Mouse (Mus musculus) testis, adult 2 months (tissue): ENCODE measurements at regions not wholly inside any gene's neighbourhood (a gene's known extent, or its start where the extent isn't known, plus 50 kb on each side); places are given as distances from the start of the nearest gene placed in this dataset.

Experiments
- H3K27ac ChIP-seq: fragments of 200-500 bp; 2 replicates; pipeline ENCODE4 v1.5.1; 2012; ENCODE audit warnings: low read depth, low read length; ENCODE audit not compliant: control insufficient read depth, insufficient read depth
- H3K27me3 ChIP-seq: fragments of 200-500 bp; 2 replicates; pipeline ENCODE4 v1.6.1; 2012; ENCODE audit warnings: mild to moderate bottlenecking, low read length, moderate library complexity; ENCODE audit not compliant: control insufficient read depth, insufficient read depth
- H3K36me3 ChIP-seq: fragments of 200-500 bp; 2 replicates; pipeline ENCODE4 v1.6.1; 2012; ENCODE audit warnings: mild to moderate bottlenecking, low read length; ENCODE audit not compliant: control insufficient read depth, insufficient read depth
- H3K4me1 ChIP-seq: fragments of 200-500 bp; 2 replicates; pipeline ENCODE4 v1.6.1; 2012; ENCODE audit warnings: low read length; ENCODE audit not compliant: control insufficient read depth, insufficient read depth
- H3K4me3 ChIP-seq: fragments of 200-500 bp; 2 replicates; pipeline ENCODE4 v1.5.1; 2012; ENCODE audit warnings: low read depth, mild to moderate bottlenecking, low read length, moderate library complexity, mixed read lengths; ENCODE audit not compliant: control insufficient read depth
- CTCF ChIP-seq: fragments of 200-500 bp; IDR thresholded peaks from 2 replicates; pipeline ENCODE4 v1.5.1; 2012; ENCODE audit warnings: low read depth, mild to moderate bottlenecking, inconsistent platforms, low read length, moderate library complexity; ENCODE audit not compliant: control insufficient read depth, insufficient read depth, insufficient replicate concordance
- POLR2A ChIP-seq: fragments of 200-500 bp; IDR thresholded peaks from 2 replicates; pipeline ENCODE4 v1.6.1; 2012; ENCODE audit warnings: low read depth, mild to moderate bottlenecking, inconsistent platforms, low read length, moderate library complexity; ENCODE audit not compliant: control insufficient read depth

DNA sequence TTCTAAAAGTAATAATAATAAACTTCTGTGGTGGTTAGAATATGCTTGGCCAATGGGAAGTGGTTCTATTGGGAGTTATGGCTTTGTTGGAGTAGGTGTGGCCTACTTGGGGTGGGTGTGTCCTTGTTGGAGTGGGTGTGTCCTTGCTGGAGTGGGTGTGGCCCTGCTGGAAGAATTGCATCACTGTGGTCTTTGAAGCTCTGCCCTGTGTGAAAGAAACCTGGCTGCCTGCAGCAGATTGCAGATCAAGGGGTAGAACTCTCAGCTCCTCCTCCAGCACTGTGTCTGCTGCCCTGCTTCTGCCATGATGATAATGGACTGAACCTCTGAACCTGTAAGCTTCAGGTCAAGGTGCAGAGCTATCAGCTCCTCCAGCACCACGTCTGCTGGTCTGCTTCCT, 118.1 kb downstream of the Ets2 start:
- H3K4me1 ChIP-seq = peaks cover under 1% of the 10 kb centered on the region; the same call in 1 of the 2 replicates
- no peaks in the 10 kb centered on the region for H3K27me3 ChIP-seq
- no peaks in the 10 kb centered on the region for H3K36me3 ChIP-seq
- H3K27ac ChIP-seq = no peak overlapping the region
- TF ChIP-seq CTCF (no peak), POLR2A (no peak)
- no peak overlapping the region for H3K4me3 ChIP-seq

DNA sequence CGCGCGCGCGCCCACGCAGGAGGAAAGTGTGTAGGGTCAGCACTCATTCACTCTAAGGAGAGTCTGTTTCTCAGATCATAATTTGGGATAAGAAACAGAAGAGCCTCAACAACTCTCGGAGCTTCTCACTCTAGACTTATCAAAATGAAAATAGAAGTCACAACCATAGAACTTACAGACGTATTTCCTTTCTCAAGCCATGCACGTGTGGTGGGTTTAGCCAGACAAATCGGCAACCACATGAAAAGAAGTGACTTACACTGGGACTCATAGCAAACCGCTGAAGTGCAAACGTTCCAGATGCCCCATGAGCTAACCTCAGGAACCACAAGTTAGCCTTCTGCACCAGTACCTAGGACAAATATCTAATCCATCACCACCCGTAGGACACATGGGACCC, 114.1 kb downstream of the Ets2 start:
- H3K27ac ChIP-seq = no peak overlapping the region
- H3K27me3 ChIP-seq = no peaks in the 10 kb centered on the region
- H3K36me3 ChIP-seq = no peaks in the 10 kb centered on the region
- TF ChIP-seq CTCF = no peak
- H3K4me1 ChIP-seq = no peaks in the 10 kb centered on the region
- H3K4me3 ChIP-seq = no peak overlapping the region

DNA sequence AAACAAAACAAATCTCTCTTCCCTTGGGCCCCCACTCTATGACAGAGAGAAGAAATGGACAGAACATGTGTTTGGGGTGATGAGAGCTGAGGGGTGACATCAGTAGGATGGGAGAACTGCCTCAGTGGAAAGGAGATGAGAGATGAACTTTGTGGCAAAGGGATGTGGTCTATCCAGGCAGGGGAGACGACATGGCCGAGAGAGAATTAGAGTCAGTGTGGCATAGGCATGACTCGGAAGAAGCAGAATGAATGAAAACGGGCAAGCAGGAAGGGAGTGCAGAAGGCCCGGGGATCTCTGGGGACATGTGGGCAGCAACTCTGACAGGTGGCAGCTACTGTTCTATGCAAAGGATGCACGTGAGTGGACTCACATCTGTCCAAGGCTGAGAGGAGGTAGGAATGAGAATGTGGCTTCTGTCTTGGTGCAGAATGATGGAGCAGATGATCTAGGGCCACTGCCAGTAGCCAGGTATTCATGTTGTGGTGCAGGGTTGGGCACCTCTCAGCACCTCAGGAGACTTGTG, 113.4 kb downstream of the Ets2 start:
- Histone ChIP-seq H3K4me1 (no peaks in the 10 kb centered on the region; the same call in 1 of the 2 replicates), H3K4me3 (no peak overlapping the region), H3K27ac (no peak overlapping the region), H3K27me3 (no peaks in the 10 kb centered on the region), H3K36me3 (no peaks in the 10 kb centered on the region)
- TF ChIP-seq CTCF (no peak), POLR2A (no peak)

DNA sequence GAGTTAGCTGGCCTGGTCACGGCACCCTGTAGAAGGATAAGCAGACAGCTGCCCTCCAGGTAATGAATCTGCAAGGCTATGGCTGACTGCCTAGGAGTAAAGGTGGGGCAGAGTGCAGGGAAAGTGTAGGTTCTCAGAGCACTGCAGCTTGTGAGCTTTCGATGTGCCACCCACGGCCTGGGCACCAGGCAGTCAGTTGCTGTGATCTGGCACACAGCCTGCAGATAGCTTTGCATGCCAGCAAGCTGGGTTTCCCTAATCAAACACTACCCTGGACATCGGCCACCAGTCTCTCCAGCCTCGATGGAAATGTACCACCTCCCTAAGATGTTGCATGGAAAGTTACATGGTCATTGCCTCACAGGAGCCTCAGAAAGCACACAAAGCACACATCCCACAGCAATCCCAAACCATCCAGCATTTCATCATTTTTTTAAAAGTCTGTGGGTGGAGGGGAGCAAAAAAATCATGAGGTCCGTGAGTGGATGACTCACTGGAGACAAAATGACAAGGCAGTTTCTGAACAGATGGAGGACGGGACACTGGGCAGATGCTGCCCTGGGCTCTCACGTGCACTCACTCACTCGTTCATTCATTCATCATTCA, 112.7 kb downstream of the Ets2 start:
- Histone ChIP-seq H3K4me1 (no peaks in the 10 kb centered on the region; the same call in 1 of the 2 replicates), H3K27ac (no peak overlapping the region), H3K27me3 (no peaks in the 10 kb centered on the region), H3K4me3 (no peak overlapping the region), H3K36me3 (no peaks in the 10 kb centered on the region)
- no peak for TF ChIP-seq CTCF
- TF ChIP-seq POLR2A = no peak

DNA sequence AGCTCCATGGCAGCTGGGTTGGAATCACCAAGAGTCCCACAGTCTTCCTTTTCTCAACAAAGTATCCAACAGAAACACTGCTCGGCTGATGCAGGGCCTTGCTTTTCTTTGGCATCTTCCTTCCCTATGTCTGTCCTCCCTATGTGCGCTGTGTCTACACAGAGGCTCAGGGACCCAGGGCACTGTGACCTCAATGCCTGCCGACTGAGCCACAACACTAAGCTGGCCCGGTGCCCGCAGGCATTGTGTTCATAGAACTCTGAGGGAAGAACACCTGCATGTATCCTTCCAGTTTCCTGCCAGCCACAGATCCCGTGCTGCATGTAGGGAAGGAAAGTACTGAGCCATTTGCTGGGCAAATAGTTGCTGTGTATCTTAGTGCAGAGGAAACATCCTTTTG, 109.2 kb downstream of the Ets2 start:
- no peak overlapping the region for H3K4me3 ChIP-seq
- no peak overlapping the region for H3K27ac ChIP-seq
- no peak for TF ChIP-seq POLR2A
- TF ChIP-seq CTCF = no peak
- no peaks in the 10 kb centered on the region for H3K27me3 ChIP-seq
- H3K4me1 ChIP-seq = no peaks in the 10 kb centered on the region; the same call in 1 of the 2 replicates
- H3K36me3 ChIP-seq = no peaks in the 10 kb centered on the region

DNA sequence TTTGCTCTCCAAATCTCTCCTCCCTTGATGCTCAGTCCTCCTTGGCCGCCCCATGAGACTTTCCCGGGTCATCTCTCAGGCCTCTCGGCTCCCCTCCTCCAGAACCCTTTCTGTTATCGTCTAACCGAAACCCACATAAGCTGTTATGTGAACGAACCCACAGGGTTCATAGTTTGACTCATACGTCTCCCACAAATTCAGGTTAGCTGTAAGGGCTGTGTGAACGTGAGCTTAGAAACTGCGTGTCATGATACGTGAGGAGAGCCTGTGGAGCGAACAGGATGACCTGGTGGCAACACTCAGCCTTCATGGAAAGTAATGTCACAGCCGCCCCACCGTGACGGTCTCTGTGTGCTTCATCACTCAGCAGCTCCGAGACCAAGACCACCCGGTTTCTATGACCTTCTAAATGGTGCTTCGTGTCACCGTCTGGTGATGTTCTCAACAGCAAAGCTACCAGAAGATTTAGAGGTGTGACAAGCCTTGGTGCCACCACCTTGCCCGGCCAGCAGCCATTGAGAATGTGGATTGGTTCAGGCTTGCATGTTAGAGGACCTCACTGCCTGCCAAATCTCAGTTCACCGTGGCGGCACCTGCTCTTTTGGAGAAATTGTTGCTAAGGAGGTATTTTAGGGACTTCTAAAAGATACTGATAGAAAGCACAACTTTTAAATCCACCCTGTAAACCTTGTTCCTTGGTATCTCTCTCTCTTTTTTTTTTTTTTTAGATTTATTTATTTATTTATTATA, 107.4 kb downstream of the Ets2 start:
- H3K36me3 ChIP-seq = no peaks in the 10 kb centered on the region
- H3K4me3 ChIP-seq = no peak overlapping the region
- no peaks in the 10 kb centered on the region; the same call in 1 of the 2 replicates for H3K4me1 ChIP-seq
- no peak overlapping the region for H3K27ac ChIP-seq
- no peaks in the 10 kb centered on the region for H3K27me3 ChIP-seq
- no peak for TF ChIP-seq POLR2A
- no peak for TF ChIP-seq CTCF

DNA sequence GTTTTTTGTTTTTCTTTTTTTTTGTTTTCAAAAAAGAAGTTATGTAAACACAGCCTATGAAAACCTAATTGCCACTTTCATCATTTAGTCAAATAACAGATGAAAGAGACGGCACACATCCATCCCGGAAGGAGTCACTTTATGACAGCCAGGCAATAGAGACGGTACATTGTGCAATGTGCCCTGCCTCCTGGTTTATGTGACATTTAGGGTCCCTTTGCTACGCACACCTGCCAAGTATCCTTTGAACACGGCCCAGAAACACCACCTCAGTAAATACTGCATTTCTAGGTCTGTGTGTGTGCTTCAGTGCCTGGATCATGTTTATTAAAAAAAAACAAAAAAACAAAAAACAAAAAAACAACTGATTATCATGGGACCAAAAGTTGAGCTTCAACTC, 104.6 kb downstream of the Ets2 start:
- Histone ChIP-seq H3K27ac (no peak overlapping the region), H3K4me3 (no peak overlapping the region), H3K36me3 (no peaks in the 10 kb centered on the region), H3K4me1 (no peaks in the 10 kb centered on the region; the same call in 1 of the 2 replicates), H3K27me3 (no peaks in the 10 kb centered on the region)
- no peak for TF ChIP-seq CTCF
- no peak for TF ChIP-seq POLR2A
